Mouse (Mus musculus): ENCODE data around the gene Pax6. TPM values are rescaled to one million over a fixed set of nuclear protein-coding genes. Genes with fewer than 3 reads are reported as not detected.

Pax6 gene
- polyA plus RNA-seq, 1 experiment from 2014 or later = 0.39 TPM

- Histone ChIP-seq H3K4me1 (peaks cover 16% of the 10 kb centered on the region), H3K4me2 (replicated peaks) (peak overlapping the region; percentile 35), H3K36me3 (no peaks in the 10 kb centered on the region), H3K9ac (no peak overlapping the region), H3K9me3 (no peaks in the 10 kb centered on the region), H3K27ac (no peak overlapping the region), H3K27me3 (peaks cover 95% of the 10 kb centered on the region), H3K4me3 (peak overlapping the region; percentile 12; the same call in 1 of the 2 replicates)
- ATAC-seq (ENCODE audit: low FRiP score, low read depth) = no peak
- WGBS = 1% methylated on average over 25 of the region's 25 CpGs
Observed at GRCm38 (mm10) chr2:105688436-105689303, 20.0 kb downstream of the Pax6 start.

- no peak overlapping the region for H3K27ac ChIP-seq
- WGBS = under 1% methylated on average over 15 of the region's 15 CpGs
- no peaks in the 10 kb centered on the region for H3K9me3 ChIP-seq
- H3K4me2 ChIP-seq (replicated peaks) = peak overlapping the region; percentile 27
- H3K4me3 ChIP-seq = 0 out of 2 replicates have a peak overlapping the region, but pooled peaks have one; percentile 3
- ATAC-seq (ENCODE audit: low FRiP score, low read depth) = no peak
- peaks cover 88% of the 10 kb centered on the region for H3K27me3 ChIP-seq
- no peak overlapping the region for H3K9ac ChIP-seq
- H3K36me3 ChIP-seq = no peaks in the 10 kb centered on the region
- peaks cover 19% of the 10 kb centered on the region for H3K4me1 ChIP-seq
Observed at GRCm38 (mm10) chr2:105689304-105689770, 20.6 kb downstream of the Pax6 start.

GRCm38 (mm10) chr2:105689771-105690639 is 21.3 kb downstream of the Pax6 start:
- peaks cover 84% of the 10 kb centered on the region for H3K27me3 ChIP-seq
- H3K36me3 ChIP-seq = no peaks in the 10 kb centered on the region
- H3K4me2 ChIP-seq (replicated peaks) = peak overlapping the region; percentile 27; the same call in 1 of the 2 replicates
- H3K27ac ChIP-seq = no peak overlapping the region
- H3K9me3 ChIP-seq = no peaks in the 10 kb centered on the region
- peaks cover 19% of the 10 kb centered on the region for H3K4me1 ChIP-seq
- 2% methylated on average over 28 of the region's 28 CpGs for WGBS
- no peak overlapping the region for H3K4me3 ChIP-seq
- ATAC-seq (ENCODE audit: low FRiP score, low read depth) = no peak
- H3K9ac ChIP-seq = no peak overlapping the region

- Histone ChIP-seq H3K4me2 (replicated peaks) (no peak overlapping the region), H3K27me3 (peaks cover 71% of the 10 kb centered on the region), H3K9me3 (no peaks in the 10 kb centered on the region), H3K36me3 (no peaks in the 10 kb centered on the region), H3K27ac (no peak overlapping the region), H3K9ac (no peak overlapping the region), H3K4me1 (peaks cover 19% of the 10 kb centered on the region), H3K4me3 (no peak overlapping the region)
- 11% methylated on average over 10 of the region's 10 CpGs for WGBS
- ATAC-seq (ENCODE audit: low FRiP score, low read depth) = no peak
Observed at GRCm38 (mm10) chr2:105691296-105691695, 22.6 kb downstream of the Pax6 start.

- no peak for ATAC-seq (ENCODE audit: low FRiP score, low read depth)
- Histone ChIP-seq H3K4me3 (no peak overlapping the region), H3K9ac (no peak overlapping the region), H3K36me3 (no peaks in the 10 kb centered on the region), H3K27me3 (peaks cover 6% of the 10 kb centered on the region), H3K4me2 (replicated peaks) (no peak overlapping the region), H3K27ac (no peak overlapping the region), H3K9me3 (no peaks in the 10 kb centered on the region), H3K4me1 (peaks cover 3% of the 10 kb centered on the region; the same call in 1 of the 2 replicates)
- 85% methylated on average over 5 of the region's 5 CpGs for WGBS
Observed at GRCm38 (mm10) chr2:105697741-105698140, 29.0 kb downstream of the Pax6 start.

- Histone ChIP-seq H3K27ac (no peak overlapping the region), H3K27me3 (no peaks in the 10 kb centered on the region), H3K36me3 (no peaks in the 10 kb centered on the region), H3K4me3 (no peak overlapping the region), H3K4me2 (replicated peaks) (no peak overlapping the region), H3K4me1 (peaks cover 3% of the 10 kb centered on the region; the same call in 1 of the 2 replicates), H3K9ac (no peak overlapping the region), H3K9me3 (no peaks in the 10 kb centered on the region)
- 89% methylated on average over 2 of the region's 2 CpGs for WGBS
- no peak for ATAC-seq (ENCODE audit: low FRiP score, low read depth)
Observed at GRCm38 (mm10) chr2:105698631-105699030, 29.9 kb downstream of the Pax6 start.

GRCm38 (mm10) chr2:105701781-105702180 is 33.1 kb downstream of the Pax6 start:
- no peaks in the 10 kb centered on the region for H3K36me3 ChIP-seq
- no peak overlapping the region for H3K9ac ChIP-seq
- H3K4me2 ChIP-seq (replicated peaks) = no peak overlapping the region
- H3K27ac ChIP-seq = no peak overlapping the region
- ATAC-seq (ENCODE audit: low FRiP score, low read depth) = no peak
- H3K4me3 ChIP-seq = no peak overlapping the region
- no peaks in the 10 kb centered on the region for H3K4me1 ChIP-seq
- WGBS = 83% methylated on average over 4 of the region's 4 CpGs
- no peaks in the 10 kb centered on the region for H3K9me3 ChIP-seq
- no peaks in the 10 kb centered on the region for H3K27me3 ChIP-seq

GRCm38 (mm10) chr2:105702586-105702985 is 33.9 kb downstream of the Pax6 start:
- Histone ChIP-seq H3K27me3 (no peaks in the 10 kb centered on the region), H3K36me3 (no peaks in the 10 kb centered on the region), H3K27ac (no peak overlapping the region), H3K4me3 (no peak overlapping the region), H3K9ac (no peak overlapping the region), H3K9me3 (no peaks in the 10 kb centered on the region), H3K4me2 (replicated peaks) (no peak overlapping the region), H3K4me1 (no peaks in the 10 kb centered on the region)
- ATAC-seq (ENCODE audit: low FRiP score, low read depth) = no peak
- 82% methylated on average over 10 of the region's 10 CpGs for WGBS

GRCm38 (mm10) chr2:105705320-105705719 is 36.6 kb downstream of the Pax6 start:
- ATAC-seq (ENCODE audit: low FRiP score, low read depth) = no peak

GRCm38 (mm10) chr2:105709126-105709525 is 40.4 kb downstream of the Pax6 start:
- Histone ChIP-seq H3K36me3 (no peaks in the 10 kb centered on the region), H3K9ac (no peak overlapping the region), H3K4me2 (replicated peaks) (no peak overlapping the region), H3K27ac (no peak overlapping the region), H3K4me1 (peaks cover 3% of the 10 kb centered on the region; the same call in 1 of the 2 replicates), H3K9me3 (no peaks in the 10 kb centered on the region), H3K27me3 (no peaks in the 10 kb centered on the region), H3K4me3 (no peak overlapping the region)
- ATAC-seq (ENCODE audit: low FRiP score, low read depth) = no peak
- WGBS = 81% methylated on average over 3 of the region's 3 CpGs

More at GRCm38 (mm10) chr2:105705320-105705719, 36.6 kb downstream of the Pax6 start:
- no peak overlapping the region for H3K4me3 ChIP-seq
- no peak overlapping the region for H3K9ac ChIP-seq
- H3K4me1 ChIP-seq = peaks cover 3% of the 10 kb centered on the region; the same call in 1 of the 2 replicates
- WGBS = 68% methylated on average over 2 of the region's 2 CpGs
- no peak overlapping the region for H3K27ac ChIP-seq
- H3K36me3 ChIP-seq = no peaks in the 10 kb centered on the region
- H3K4me2 ChIP-seq (replicated peaks) = no peak overlapping the region
- no peaks in the 10 kb centered on the region for H3K9me3 ChIP-seq
- no peaks in the 10 kb centered on the region for H3K27me3 ChIP-seq

- no peak overlapping the region for H3K27ac ChIP-seq
- WGBS = 87% methylated on average over 3 of the region's 3 CpGs
- no peak for ATAC-seq (ENCODE audit: low FRiP score, low read depth)
- no peaks in the 10 kb centered on the region for H3K27me3 ChIP-seq
- H3K9ac ChIP-seq = no peak overlapping the region
- H3K4me1 ChIP-seq = peaks cover 9% of the 10 kb centered on the region
- no peak overlapping the region for H3K4me3 ChIP-seq
- no peaks in the 10 kb centered on the region for H3K36me3 ChIP-seq
- no peak overlapping the region for H3K4me2 ChIP-seq (replicated peaks)
- H3K9me3 ChIP-seq = no peaks in the 10 kb centered on the region
Observed at GRCm38 (mm10) chr2:105710511-105710910, 41.8 kb downstream of the Pax6 start.

Data from limb, embryonic 13.5 days (tissue).